Mouse (Mus musculus) cerebellum, adult (tissue): Measurements from ENCODE around the gene Il21.
A peak's percentile ranks its signal among the peaks of the same experiment; 100 is the strongest.

Experiments
- ATAC-seq: cut with Nextera tagmentation; 2 replicates; pipeline ENCODE4 v1.9.2; 2017; ENCODE audit warnings: mild to moderate bottlenecking, moderate library complexity, mixed read lengths; ENCODE audit not compliant: insufficient number of reproducible peaks, low FRiP score, low TSS enrichment

Gene Il21

DNA sequence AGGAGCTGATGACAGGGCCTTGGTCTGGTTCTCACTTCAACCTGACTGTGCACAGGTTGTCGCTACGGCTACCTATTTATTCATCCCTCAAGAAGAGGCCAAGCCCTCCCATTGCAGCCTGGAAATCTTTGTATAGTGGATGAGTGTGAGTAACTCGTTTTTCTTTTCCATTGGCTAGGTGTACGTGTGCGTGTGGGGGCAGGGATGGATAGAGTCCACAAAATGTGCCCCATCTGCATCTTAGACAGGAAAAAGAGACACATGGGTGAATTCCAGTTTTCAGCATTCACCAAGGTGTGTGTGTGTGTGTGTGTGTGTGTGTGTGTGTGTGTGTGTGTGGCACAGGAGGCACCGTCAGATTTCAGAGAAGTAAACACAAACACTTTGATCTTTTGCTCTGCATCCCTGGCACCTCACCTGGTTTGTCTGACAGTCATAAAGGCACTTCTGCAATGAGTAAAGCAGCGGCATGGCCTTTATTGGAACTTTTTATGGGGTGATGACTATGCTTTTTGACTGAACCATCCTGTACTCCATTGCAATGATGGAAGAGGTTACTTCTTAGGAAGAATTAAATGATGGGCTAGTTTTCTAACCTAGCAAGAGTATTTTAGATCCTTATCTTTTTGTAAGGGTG is at the start of gene Il21:
Gene Il21 (minus strand): TSS at position 51 of the 637 bp plus-strand sequence.
- no peak for ATAC-seq

DNA sequence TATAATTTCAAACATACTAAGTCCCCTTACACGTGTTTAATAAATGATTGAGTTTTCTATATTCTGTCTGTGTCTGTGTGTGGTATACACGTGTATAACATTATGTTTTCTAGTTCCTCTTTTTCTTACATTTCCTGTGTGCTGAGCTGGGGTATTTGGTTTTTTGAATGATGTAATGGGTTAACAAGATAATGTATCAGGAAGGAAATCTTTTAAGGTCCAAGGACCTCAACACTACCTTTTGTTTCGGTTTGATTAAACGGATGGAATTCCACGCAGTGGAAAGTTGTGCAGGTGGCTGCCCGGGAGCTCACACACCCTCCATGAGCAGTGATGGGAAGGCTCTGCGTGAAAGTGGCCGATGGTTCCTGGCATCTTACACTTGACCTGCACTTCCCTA is 48.4 kb upstream of the Il21 start:
- ATAC-seq: no peak

DNA sequence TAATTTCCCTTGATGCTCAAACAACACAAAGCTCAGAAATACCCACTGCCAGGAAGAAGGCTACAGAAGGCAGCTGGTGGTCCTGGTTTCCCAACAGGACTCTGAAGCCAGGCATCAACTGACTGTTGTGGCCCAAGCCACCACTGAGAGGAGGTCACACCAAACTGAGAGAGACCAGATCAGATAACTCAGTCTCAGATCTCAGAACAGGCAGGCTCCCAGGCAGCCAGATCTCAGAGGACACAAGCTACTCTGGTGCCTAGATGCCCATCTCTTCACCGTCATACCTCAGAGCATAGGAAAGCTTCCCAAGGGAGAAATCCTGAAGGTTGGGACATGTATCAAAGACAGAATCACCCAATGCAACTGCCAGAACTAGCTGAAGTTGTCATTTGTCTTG is 47.8 kb upstream of the Il21 start:
- 0 out of 2 replicates have a peak, but pooled peaks have one; percentile 36 for ATAC-seq

GRCm38 (mm10) chr3:37274661-37275060 is 42.2 kb upstream of the Il21 start:
- ATAC-seq: no peak

DNA sequence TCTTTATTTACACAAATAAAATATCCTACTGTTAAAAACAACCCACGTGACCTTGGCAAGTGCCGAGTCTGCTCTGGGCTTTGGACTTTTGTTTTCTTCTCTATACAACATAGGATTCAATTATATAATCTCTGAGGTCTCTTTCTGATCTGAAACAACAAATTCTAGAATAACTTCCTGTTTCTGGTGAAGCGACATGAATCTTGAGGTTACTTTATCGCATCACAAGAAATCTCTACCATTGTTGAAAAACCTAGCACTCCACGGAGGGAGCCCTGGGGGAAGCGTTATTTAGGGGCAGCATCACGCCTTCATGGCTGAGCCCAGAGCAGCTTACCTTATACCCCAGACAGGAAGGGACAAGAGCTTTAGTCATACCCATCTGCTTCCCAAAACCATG is 40.7 kb upstream of the Il21 start:
- no peak for ATAC-seq

- ATAC-seq: peak; percentile 66; the same call in 1 of the 2 replicates
These were observed 38.8 kb upstream of the Il21 start for GRCm38 (mm10) chr3:37271209-37271608.

- no peak for ATAC-seq
These were observed 37.5 kb upstream of the Il21 start for GRCm38 (mm10) chr3:37269926-37270325.

- ATAC-seq: no peak
These were observed 35.9 kb upstream of the Il21 start for GRCm38 (mm10) chr3:37268338-37268737.

DNA sequence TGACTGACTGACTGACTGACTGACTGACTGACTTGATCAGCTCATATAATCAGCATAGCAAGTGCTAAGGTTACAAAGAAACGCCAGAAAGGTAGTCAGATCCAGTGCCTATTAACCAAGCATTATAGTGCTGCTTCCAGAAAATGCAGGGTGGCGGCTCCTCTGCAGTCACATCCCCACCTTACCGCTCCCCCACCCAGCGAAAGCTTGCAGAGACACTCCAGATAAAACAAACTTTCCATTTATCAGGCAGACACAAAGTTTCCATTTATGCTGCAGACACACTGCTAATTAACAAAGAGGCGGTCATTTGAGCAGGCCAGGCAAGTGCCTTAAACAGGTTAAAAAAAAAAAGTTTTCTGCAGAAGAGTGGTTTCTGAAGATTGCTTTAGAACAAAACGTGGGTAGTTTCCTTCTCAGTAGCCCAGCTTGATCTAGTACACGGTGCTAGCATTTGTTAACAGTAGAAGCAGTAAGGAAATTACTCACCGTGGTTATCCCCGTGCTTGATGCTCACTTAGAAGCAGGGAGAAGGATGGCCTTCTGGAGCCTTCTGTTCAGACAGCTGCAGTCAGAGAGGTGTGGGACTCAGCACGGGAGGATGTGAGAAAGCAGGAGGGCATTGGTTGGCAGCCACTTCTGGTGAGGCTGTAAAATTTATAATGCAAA is 27.0 kb upstream of the Il21 start:
- ATAC-seq: no peak

DNA sequence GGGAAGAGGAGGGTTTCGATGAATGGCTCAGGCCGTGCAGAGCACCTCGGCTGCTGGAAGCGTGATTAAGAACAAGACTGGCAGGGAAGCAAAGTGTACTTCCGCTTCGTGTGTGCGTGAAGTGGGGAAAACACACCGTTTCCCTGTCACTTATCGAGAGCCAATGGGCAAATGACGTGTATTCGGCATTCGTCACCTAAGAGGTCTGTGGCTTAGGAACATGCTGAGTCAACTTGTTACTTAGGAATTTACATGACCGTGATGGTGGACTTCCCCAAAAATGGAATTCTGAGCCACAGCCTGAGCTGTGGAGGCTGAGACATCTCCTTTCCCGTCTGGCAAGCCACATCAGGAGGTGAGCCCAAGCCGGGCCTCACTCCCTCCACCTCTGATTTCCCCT is 25.3 kb upstream of the Il21 start:
- ATAC-seq: no peak

- ATAC-seq: no peak
These were observed 18.5 kb upstream of the Il21 start for GRCm38 (mm10) chr3:37250967-37251366.

GRCm38 (mm10) chr3:37235025-37235424 is 2.6 kb upstream of the Il21 start:
- no peak for ATAC-seq

DNA sequence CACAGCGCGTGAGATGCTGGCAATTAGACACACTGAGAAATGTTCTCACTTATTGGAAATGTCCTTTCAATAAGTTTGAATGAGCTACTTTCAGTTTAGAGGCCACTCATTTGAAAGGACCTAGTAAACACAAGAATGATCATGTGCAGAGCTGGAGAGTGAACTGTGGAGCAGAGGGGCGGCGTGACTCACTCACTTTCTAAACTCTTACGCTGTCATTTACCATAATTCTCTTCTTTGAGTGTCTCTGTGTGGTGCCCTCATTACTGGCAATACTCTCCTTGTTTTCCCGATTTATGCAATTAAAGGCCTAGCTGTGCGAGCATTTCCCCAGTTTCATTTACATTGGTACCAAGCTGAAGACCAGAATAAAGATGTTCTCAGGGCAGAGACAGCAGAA is 1.3 kb downstream of the Il21 start:
- ATAC-seq: no peak

- no peak for ATAC-seq
These were observed 3.2 kb downstream of the Il21 start for GRCm38 (mm10) chr3:37229082-37229829.

DNA sequence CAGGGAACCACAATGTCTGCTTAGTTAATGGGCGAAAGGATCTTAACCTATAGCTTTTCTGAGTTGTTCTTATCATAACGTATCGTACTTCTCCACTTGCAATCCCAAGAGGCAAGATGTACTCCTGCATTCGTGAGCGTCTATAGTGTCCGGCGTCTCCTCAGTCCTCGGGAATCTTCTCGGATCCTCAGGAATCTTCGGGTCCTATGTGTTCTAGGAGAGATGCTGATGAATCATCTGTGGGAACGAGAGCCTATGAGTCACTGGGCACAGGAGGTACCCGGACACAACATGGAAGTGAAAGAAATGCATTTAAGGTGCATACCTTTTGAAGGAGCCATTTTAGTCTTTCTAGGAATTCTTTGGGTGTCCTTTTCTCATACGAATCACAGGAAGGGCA is 7.3 kb downstream of the Il21 start:
- ATAC-seq: no peak

GRCm38 (mm10) chr3:37219071-37219470 is 13.4 kb downstream of the Il21 start:
- peak; percentile 90 for ATAC-seq

DNA sequence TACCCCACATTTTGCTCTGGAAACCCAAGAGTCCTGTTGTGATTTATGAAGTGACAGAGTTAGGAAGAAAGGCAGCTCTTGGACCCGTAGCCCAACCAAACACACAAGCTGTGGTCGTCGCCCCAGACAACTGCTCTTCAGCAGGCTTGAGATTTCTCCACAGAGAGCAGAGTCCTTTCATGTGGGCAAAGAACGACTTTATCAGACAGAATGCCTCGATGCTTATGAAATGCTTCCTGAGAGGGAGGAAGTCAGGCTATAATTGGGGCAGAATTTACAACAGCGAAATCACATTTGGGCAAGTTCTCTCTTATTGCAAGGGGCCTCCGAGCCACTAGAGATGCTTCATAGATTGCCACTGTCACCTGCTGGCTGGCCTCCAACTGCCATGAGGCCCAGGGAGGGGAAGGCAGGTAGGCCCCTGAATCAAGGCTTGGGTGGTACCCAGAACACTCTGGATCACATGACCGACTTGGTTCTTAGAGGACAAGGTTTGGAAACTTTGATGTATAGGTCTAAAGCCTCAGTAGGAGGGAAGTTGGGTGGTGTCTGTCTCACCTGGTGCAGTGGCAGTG is 27.1 kb downstream of the Il21 start:
- no peak for ATAC-seq

GRCm38 (mm10) chr3:37204556-37204955 is 27.9 kb downstream of the Il21 start:
- 0 out of 2 replicates have a peak, but pooled peaks have one; percentile 33 for ATAC-seq

DNA sequence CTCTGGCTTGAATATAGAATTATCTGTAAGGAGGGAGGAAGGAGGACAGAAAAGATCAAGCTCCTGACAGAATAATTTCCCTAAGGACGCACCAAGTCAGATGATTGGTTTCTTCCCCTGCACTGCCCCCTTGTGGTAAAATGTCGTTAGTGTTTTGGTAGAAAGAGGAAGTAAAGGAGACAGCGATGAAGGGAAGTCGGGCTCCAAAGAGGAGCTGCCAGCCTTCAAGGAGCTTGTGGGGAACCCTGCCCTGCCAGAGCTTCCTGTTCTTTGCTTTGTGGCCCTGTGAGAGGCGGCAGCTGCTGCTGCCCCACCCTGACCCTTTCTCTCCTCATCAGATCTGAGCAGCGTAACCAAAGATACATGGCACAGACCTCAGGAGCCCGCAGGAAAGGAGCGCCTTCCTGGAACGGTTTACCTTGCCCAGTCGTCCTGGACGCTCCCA is 28.4 kb downstream of the Il21 start:
- ATAC-seq: peak; percentile 80

- no peak for ATAC-seq
These were observed 29.6 kb downstream of the Il21 start for GRCm38 (mm10) chr3:37202856-37203255.
